Mouse (Mus musculus) adrenal gland, adult (tissue): ENCODE data around the gene Dzip1.

Experiments used
- DNase-seq, 2 experiments: peaks; one replicate each; pipeline ENCODE4 v3.0.0; 2022 to 2023; ENCODE audit warnings: low spot score in 1 of 2; ENCODE audit not compliant: inconsistent age in 2 of 2

Gene Dzip1

DNA sequence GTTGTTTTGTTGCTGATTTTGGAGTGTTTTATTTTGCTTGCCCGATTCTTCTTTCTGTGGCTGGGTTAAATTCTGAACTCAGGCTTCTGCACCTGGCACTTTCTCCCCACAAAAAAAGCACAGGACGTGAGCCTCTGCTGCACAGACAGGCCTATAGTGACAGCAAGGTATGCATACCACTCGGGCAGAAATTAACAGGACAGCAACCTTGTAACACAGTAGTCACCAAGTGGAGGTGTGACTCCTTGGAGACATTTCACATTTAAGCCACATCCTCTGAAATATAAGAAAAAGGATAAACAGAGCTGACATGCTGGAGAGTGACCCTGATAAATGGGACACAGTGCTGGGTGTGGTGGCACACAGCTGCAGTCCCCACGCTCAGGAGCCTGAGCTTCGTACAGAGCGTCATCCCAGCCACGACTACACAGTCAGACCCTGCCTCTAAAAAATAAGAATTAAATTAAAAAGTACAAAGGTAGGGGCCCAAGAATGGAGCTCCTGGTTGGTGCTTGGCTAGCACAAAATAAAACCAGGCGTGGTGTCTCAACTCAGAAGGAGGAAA, 86.6 kb downstream of the Dzip1 start:
- DNase-seq: no peak

DNA sequence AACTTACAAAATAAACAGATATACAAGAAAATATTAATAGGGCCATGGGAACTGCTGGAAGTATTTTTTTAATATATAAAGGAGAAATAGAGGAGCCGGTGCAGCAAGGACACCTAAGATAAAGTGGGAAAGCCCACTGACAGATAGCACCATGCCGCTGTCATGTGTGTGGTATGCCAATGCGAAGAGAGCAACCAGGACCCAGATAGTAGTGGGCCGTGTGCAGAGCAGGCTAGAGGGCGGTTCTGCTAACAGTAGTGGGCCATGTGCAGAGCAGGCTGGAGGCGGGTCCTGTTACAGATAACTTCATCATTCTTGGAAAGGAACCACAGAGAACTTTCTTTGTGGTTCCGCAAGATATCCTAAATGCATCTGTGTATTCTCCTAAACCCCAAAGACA, 88.5 kb downstream of the Dzip1 start:
- no peak for DNase-seq

GRCm38 (mm10) chr14:118836145-118836544, 89.1 kb downstream of the Dzip1 start:
- DNase-seq: no peak

DNA sequence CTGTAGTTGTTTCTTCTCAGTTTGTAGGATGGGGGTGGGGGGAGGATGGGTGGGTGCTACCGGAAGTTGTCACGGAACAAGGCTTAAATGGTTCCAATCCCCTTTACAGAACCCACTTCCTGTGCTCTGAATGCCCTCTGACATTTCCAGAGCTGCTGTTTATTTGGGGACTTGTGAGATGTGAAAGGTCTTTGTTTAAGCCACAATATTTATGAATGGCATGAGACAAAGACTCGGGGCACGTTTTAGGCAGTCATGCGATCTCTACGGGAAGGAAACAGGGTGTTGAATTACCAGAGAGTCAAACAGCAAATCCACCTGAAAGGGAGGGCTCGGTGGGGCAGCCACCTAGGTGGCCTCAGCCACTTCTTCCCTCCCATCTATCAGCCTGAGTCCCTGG, 90.9 kb downstream of the Dzip1 start:
- no peak for DNase-seq

GRCm38 (mm10) chr14:118833241-118833640, 92.0 kb downstream of the Dzip1 start:
- no peak for DNase-seq

DNA sequence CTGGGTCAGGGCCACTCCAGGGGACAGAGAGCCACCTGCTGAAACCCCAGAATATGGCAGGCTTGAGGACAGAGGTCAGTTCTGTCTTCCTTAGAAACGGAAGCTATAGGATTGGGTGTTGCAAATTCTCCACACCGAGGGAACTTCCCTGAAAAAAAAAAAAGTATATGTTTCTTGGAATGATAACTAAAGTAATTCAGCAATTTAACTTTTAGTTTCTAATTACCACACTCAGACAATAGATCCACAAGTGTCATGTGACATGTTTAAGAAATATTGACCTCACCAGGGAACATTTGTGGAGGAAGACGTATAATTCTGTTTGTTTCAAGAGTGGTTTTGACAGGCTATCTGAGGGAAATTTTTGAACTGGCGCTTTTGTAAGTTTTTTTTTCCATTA, 93.7 kb downstream of the Dzip1 start:
- DNase-seq: no peak

GRCm38 (mm10) chr14:118829331-118830095, 95.7 kb downstream of the Dzip1 start:
- DNase-seq: no peak

DNA sequence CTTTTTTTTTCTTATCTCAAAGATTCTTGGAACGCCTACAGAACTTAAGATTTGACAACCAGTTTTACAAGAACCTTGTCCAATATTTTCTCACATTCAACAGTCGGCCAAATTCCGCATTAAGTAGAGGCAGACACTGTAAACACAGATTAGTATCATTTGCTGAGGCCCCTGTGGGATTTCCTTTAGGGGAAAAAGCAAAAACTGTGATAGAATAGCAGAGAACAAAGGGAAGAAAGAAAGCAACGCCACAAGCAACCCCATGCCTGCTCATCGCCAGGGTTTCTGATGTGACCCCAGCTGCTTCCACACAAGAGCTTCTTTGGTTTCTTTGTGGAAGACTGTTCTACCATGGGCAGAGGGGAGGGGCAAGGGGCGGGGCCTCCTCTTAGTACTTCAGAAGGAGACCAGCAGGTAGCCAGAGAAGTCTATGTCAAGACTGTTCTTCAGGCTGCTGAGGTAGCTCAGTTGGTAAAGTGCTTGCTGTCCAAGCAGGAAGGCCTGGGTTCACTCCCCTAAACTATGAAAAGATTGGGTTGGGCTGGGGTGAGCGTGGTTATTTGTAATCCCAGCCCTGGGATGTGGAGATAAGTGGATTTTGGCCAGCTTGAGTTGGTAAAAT, 97.9 kb downstream of the Dzip1 start:
- DNase-seq: no peak

DNA sequence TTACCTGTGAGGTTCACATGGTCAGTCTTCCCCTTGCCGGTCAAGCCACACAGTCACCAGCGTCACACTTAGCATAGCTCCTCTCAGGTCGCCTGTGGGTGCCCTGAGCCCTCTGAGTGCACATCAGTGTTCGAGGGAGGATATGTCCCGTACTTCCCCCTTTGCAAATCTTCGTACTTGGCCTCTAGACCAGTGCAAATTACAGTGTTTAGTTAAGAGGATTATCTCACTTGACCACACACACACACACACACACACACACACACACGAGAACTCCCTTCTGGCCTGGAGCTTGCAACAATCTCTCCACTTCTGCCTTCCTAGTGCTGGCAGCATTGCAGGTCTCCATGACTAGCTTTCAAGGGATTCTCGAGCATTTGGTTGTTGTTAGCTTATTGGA, 98.9 kb downstream of the Dzip1 start:
- no peak for DNase-seq
